Mouse (Mus musculus): ENCODE data around the gene Peg3. TPM values are rescaled to one million over a fixed set of nuclear protein-coding genes. Genes with fewer than 3 reads are reported as not detected.

Peg3 gene
- polyA plus RNA-seq, 1 experiment: 228 TPM

- Histone ChIP-seq H3K9ac (ENCODE audit: low read depth, poor library complexity, severe bottlenecking) (peak overlapping the region; percentile 87), H3K27ac (ENCODE audit: insufficient read depth, low read length) (peak overlapping the region; percentile 85), H3K4me3 (ENCODE audit: low read depth, low read length) (peak overlapping the region; percentile 93), H3K4me1 (ENCODE audit: control insufficient read depth, insufficient read depth, low read length) (no peaks in the 10 kb centered on the region), H3K36me3 (ENCODE audit: control insufficient read depth, insufficient read depth, low read length, poor library complexity, severe bottlenecking) (peaks cover 15% of the 10 kb centered on the region), H3K9me3 (replicated peaks; ENCODE audit: control insufficient read depth, insufficient read depth, low read length, poor library complexity, severe bottlenecking) (peaks cover 7% of the 10 kb centered on the region; the same call in 1 of the 2 replicates), H3K27me3 (ENCODE audit: control insufficient read depth, insufficient read depth, low read length, poor library complexity, severe bottlenecking) (no peaks in the 10 kb centered on the region)
- TF ChIP-seq POLR2A (IDR thresholded peaks at IDR 0.05; ENCODE audit: insufficient read depth, low read length): no peak
- peak; percentile 33 for TF ChIP-seq CTCF (IDR thresholded peaks at IDR 0.05; ENCODE audit: low read depth, low read length)
- TF ChIP-seq EP300 (IDR thresholded peaks at IDR 0.05; ENCODE audit: insufficient read depth, low read depth, low read length): no peak
Measured at GRCm38 (mm10) chr7:6729061-6729817, 992 bp downstream of the Peg3 start.

- Histone ChIP-seq H3K27me3 (ENCODE audit: control insufficient read depth, insufficient read depth, low read length, poor library complexity, severe bottlenecking) (no peaks in the 10 kb centered on the region), H3K4me1 (ENCODE audit: control insufficient read depth, insufficient read depth, low read length) (no peaks in the 10 kb centered on the region), H3K36me3 (ENCODE audit: control insufficient read depth, insufficient read depth, low read length, poor library complexity, severe bottlenecking) (peaks cover 22% of the 10 kb centered on the region), H3K9me3 (replicated peaks; ENCODE audit: control insufficient read depth, insufficient read depth, low read length, poor library complexity, severe bottlenecking) (peaks cover 7% of the 10 kb centered on the region; the same call in 1 of the 2 replicates), H3K9ac (ENCODE audit: low read depth, poor library complexity, severe bottlenecking) (peak overlapping the region; percentile 87), H3K27ac (ENCODE audit: insufficient read depth, low read length) (peak overlapping the region; percentile 66; the same call in 1 of the 2 replicates), H3K4me3 (ENCODE audit: low read depth, low read length) (peak overlapping the region; percentile 93)
- no peak for TF ChIP-seq POLR2A (IDR thresholded peaks at IDR 0.05; ENCODE audit: insufficient read depth, low read length)
- TF ChIP-seq CTCF (IDR thresholded peaks at IDR 0.05; ENCODE audit: low read depth, low read length): no peak
- TF ChIP-seq EP300 (IDR thresholded peaks at IDR 0.05; ENCODE audit: insufficient read depth, low read depth, low read length): no peak
Measured at GRCm38 (mm10) chr7:6728263-6728931, 1.8 kb downstream of the Peg3 start.

- no peaks in the 10 kb centered on the region for H3K27me3 ChIP-seq (ENCODE audit: control insufficient read depth, insufficient read depth, low read length, poor library complexity, severe bottlenecking)
- H3K36me3 ChIP-seq (ENCODE audit: control insufficient read depth, insufficient read depth, low read length, poor library complexity, severe bottlenecking): peaks cover 22% of the 10 kb centered on the region
- H3K9me3 ChIP-seq (replicated peaks; ENCODE audit: control insufficient read depth, insufficient read depth, low read length, poor library complexity, severe bottlenecking): peaks cover 7% of the 10 kb centered on the region; the same call in 1 of the 2 replicates
- peak overlapping the region; percentile 12; the same call in 1 of the 2 replicates for H3K9ac ChIP-seq (ENCODE audit: low read depth, poor library complexity, severe bottlenecking)
- peak overlapping the region; percentile 86 for H3K4me3 ChIP-seq (ENCODE audit: low read depth, low read length)
- H3K27ac ChIP-seq (ENCODE audit: insufficient read depth, low read length): peak overlapping the region; percentile 66; the same call in 1 of the 2 replicates
- no peaks in the 10 kb centered on the region for H3K4me1 ChIP-seq (ENCODE audit: control insufficient read depth, insufficient read depth, low read length)
- TF ChIP-seq EP300 (IDR thresholded peaks at IDR 0.05; ENCODE audit: insufficient read depth, low read depth, low read length) (0 out of 2 replicates have a peak, but pooled peaks have one; percentile 17), CTCF (IDR thresholded peaks at IDR 0.05; ENCODE audit: low read depth, low read length) (peak; percentile 52), POLR2A (IDR thresholded peaks at IDR 0.05; ENCODE audit: insufficient read depth, low read length) (no peak)
Measured at GRCm38 (mm10) chr7:6727351-6728121, 2.7 kb downstream of the Peg3 start.

GRCm38 (mm10) chr7:6709396-6709795, 20.8 kb downstream of the Peg3 start:
- TF ChIP-seq CTCF (IDR thresholded peaks at IDR 0.05; ENCODE audit: low read depth, low read length) (no peak), EP300 (IDR thresholded peaks at IDR 0.05; ENCODE audit: insufficient read depth, low read depth, low read length) (no peak), POLR2A (IDR thresholded peaks at IDR 0.05; ENCODE audit: insufficient read depth, low read length) (no peak)
- Histone ChIP-seq H3K9ac (ENCODE audit: low read depth, poor library complexity, severe bottlenecking) (no peak overlapping the region), H3K9me3 (replicated peaks; ENCODE audit: control insufficient read depth, insufficient read depth, low read length, poor library complexity, severe bottlenecking) (0 out of 2 replicates have a peak, but pooled peaks cover 3% of the 10 kb centered on the region), H3K4me1 (ENCODE audit: control insufficient read depth, insufficient read depth, low read length) (no peaks in the 10 kb centered on the region), H3K27ac (ENCODE audit: insufficient read depth, low read length) (no peak overlapping the region), H3K36me3 (ENCODE audit: control insufficient read depth, insufficient read depth, low read length, poor library complexity, severe bottlenecking) (peaks cover 36% of the 10 kb centered on the region), H3K27me3 (ENCODE audit: control insufficient read depth, insufficient read depth, low read length, poor library complexity, severe bottlenecking) (no peaks in the 10 kb centered on the region), H3K4me3 (ENCODE audit: low read depth, low read length) (no peak overlapping the region)

- Histone ChIP-seq H3K4me1 (ENCODE audit: control insufficient read depth, insufficient read depth, low read length) (no peaks in the 10 kb centered on the region), H3K27ac (ENCODE audit: insufficient read depth, low read length) (no peak overlapping the region), H3K4me3 (ENCODE audit: low read depth, low read length) (no peak overlapping the region), H3K27me3 (ENCODE audit: control insufficient read depth, insufficient read depth, low read length, poor library complexity, severe bottlenecking) (no peaks in the 10 kb centered on the region), H3K9ac (ENCODE audit: low read depth, poor library complexity, severe bottlenecking) (no peak overlapping the region), H3K9me3 (replicated peaks; ENCODE audit: control insufficient read depth, insufficient read depth, low read length, poor library complexity, severe bottlenecking) (0 out of 2 replicates have a peak, but pooled peaks cover 3% of the 10 kb centered on the region), H3K36me3 (ENCODE audit: control insufficient read depth, insufficient read depth, low read length, poor library complexity, severe bottlenecking) (peaks cover 39% of the 10 kb centered on the region)
- no peak for TF ChIP-seq EP300 (IDR thresholded peaks at IDR 0.05; ENCODE audit: insufficient read depth, low read depth, low read length)
Measured at GRCm38 (mm10) chr7:6708451-6709180, 21.6 kb downstream of the Peg3 start.

Data from ES-Bruce4 (cell line).